Mouse (Mus musculus) liver, adult (tissue): ENCODE data around the gene Bola3.

Experiments
- GATA4 ChIP-seq: IDR thresholded peaks from 2 replicates; pipeline ENCODE4 v1.6.1; 2014; ENCODE audit warnings: mild to moderate bottlenecking, low read length; ENCODE audit not compliant: insufficient replicate concordance

Gene Bola3

DNA sequence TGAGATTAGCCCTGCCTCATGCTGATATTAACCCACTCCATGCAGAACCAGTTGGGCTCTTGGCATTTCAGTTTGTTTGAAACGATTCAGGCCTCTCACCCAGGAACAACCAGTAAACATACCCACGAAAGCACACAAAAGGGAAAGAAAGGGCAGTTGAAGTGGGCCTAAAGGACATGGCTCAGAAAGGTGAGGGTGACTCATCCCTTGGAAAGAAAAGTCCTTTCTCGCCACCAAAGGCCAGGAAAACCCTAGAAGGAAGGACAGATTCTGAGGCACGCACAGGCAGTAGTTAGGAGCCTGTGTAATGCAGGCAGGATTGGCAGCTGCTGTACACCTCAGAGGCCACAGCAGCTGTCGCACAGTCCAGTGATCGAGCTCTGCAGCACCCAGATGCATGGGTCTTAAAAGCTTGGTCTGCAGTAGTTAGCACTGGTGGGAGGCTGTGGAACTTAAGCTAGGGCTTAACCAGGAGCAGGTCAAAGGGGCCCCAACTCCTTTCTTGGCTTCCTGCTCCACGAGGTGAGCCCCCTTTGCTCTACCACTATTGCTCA lies 56.6 kb downstream of the Bola3 start:
- TF ChIP-seq GATA4, result no peak

DNA sequence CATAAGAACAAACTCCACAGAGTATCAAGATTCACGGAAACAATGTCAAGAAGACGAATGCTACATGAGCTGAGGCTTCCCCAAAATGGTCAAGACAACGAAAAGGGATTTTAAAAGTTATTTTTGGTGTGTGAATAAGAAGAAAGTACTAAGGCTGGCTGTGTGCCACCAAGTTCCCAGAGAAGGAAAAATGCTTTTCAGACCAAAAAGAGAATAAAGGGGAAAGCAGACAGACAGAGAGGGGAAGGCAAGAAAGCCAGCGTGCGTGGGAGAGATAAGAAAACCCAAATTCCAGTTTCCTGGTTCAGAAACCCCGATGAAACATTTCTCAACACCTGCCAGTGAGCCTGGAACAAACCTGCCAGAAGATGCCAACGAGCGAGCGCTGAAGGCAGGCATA lies 59.6 kb downstream of the Bola3 start:
- TF ChIP-seq GATA4, result no peak
